Mouse (Mus musculus) limb, embryonic 11.5 days (tissue): ENCODE results near the gene Nrip1. TPM values are rescaled to one million over a fixed set of nuclear protein-coding genes. Genes with fewer than 3 reads are reported as not detected.

ENCODE experiments used
- ATAC-seq: fragments of 200-750 bp; cut with Nextera tagmentation; 2 replicates; pipeline ENCODE4 v1.8.0; 2017; ENCODE audit warnings: low read depth; ENCODE audit not compliant: insufficient number of reproducible peaks, low FRiP score, low TSS enrichment
- DNase-seq: peaks from one replicate; pipeline ENCODE4 v3.0.0-alpha.2; 2015; ENCODE audit warnings: low spot score
- H3K27ac ChIP-seq: fragments of 300-500 bp; sonication (generic); replicated peaks from 2 replicates; pipeline ENCODE4 v1.5.1; 2014; ENCODE audit warnings: low read depth, mild to moderate bottlenecking, low read length
- H3K27me3 ChIP-seq: fragments of 300-500 bp; sonication (generic); 2 replicates; pipeline ENCODE4 v1.6.1; 2014; ENCODE audit warnings: mild to moderate bottlenecking, low read length, mixed read lengths; ENCODE audit not compliant: control insufficient read depth, insufficient read depth
- H3K36me3 ChIP-seq: fragments of 300-500 bp; sonication (generic); 2 replicates; pipeline ENCODE4 v1.6.1; 2014; ENCODE audit warnings: mild to moderate bottlenecking, low read length, moderate library complexity, mixed read lengths; ENCODE audit not compliant: control insufficient read depth, insufficient read depth
- H3K4me1 ChIP-seq: fragments of 300-500 bp; sonication (generic); 2 replicates; pipeline ENCODE4 v1.6.1; 2014; ENCODE audit warnings: low read length, mixed read lengths; ENCODE audit not compliant: control insufficient read depth, insufficient read depth
- H3K4me2 ChIP-seq: fragments of 300-500 bp; sonication (generic); 2 replicates; pipeline ENCODE4 v1.6.1; 2014; ENCODE audit warnings: low read depth, mild to moderate bottlenecking, moderate library complexity; ENCODE audit not compliant: severe bottlenecking
- H3K4me3 ChIP-seq: fragments of 300-500 bp; sonication (generic); 2 replicates; pipeline ENCODE4 v1.5.1; 2014; ENCODE audit warnings: low read depth, low read length
- H3K9ac ChIP-seq: fragments of 300-500 bp; sonication (generic); 2 replicates; pipeline ENCODE4 v1.6.1; 2014; ENCODE audit warnings: mild to moderate bottlenecking, low read length
- H3K9me3 ChIP-seq: fragments of 300-500 bp; sonication (generic); 2 replicates; pipeline ENCODE4 v1.6.1; 2016; ENCODE audit warnings: low read length; ENCODE audit not compliant: control insufficient read depth
- WGBS: fragments of 180-500 bp; shearing (Covaris S2); extraction: QIAGEN DNeasy Blood & Tissue Kit; methylation state at CpG from one replicate; pipeline ENCODE4 v1.1.7; 2014; 5-methylcytosine and 5-hydroxymethylcytosine counted together
- polyA plus RNA-seq: library from polyadenylated mRNA; unstranded; fragments of >200 nt; fragmentation: Nextera tagmentation; extraction: Ambion mirVana; gene quantifications from 2 replicates; pipeline ENCODE4 v1.2.1, GENCODE M21; 2014

Gene Nrip1
- polyA plus RNA-seq, 1 experiment from 2014 or later: 29.1 TPM

- peak; percentile 6 for DNase-seq
- 81% methylated on average over 4 of the region's 4 CpGs for WGBS
- H3K9ac ChIP-seq: no peak overlapping the region
- H3K4me3 ChIP-seq: no peak overlapping the region
- no peak overlapping the region for H3K27ac ChIP-seq
- H3K36me3 ChIP-seq: no peaks in the 10 kb centered on the region
- H3K9me3 ChIP-seq: no peaks in the 10 kb centered on the region
- no peaks in the 10 kb centered on the region for H3K4me1 ChIP-seq
- no peaks in the 10 kb centered on the region for H3K27me3 ChIP-seq
- no peak for ATAC-seq
- H3K4me2 ChIP-seq: no peak overlapping the region
Measured at GRCm38 (mm10) chr16:76386071-76386470, 12.4 kb upstream of the Nrip1 start.

DNA sequence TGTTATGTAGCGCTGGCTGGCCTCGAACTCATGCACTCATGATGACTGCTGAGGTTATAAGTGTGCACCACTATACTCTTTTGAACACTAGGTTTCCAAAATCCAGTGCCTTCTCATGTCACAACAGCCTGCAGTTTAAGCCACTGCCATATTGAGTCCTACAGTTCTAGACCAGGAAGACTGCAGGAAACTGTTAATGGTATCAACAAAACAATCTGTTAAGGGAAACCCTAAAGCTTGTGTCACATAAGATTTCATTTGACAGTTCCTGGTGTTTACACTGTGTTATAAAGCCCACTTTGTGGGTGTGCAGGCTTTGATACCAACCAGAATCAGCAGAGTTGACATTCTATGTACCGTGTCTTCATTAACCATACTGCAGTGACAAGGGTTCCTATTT, 3.6 kb upstream of the Nrip1 start:
- H3K27ac ChIP-seq: no peak overlapping the region
- no peaks in the 10 kb centered on the region for H3K36me3 ChIP-seq
- no peaks in the 10 kb centered on the region for H3K9me3 ChIP-seq
- no peak overlapping the region for H3K4me2 ChIP-seq
- WGBS: 98% methylated on average over 3 of the region's 3 CpGs
- no peak overlapping the region for H3K4me3 ChIP-seq
- no peak for ATAC-seq
- no peaks in the 10 kb centered on the region for H3K27me3 ChIP-seq
- no peak for DNase-seq
- no peak overlapping the region for H3K9ac ChIP-seq
- H3K4me1 ChIP-seq: no peaks in the 10 kb centered on the region

GRCm38 (mm10) chr16:76376661-76377060, 3.0 kb upstream of the Nrip1 start:
- no peak for DNase-seq
- 94% methylated on average over 8 of the region's 8 CpGs for WGBS
- Histone ChIP-seq H3K36me3 (no peaks in the 10 kb centered on the region), H3K27ac (no peak overlapping the region), H3K4me2 (no peak overlapping the region), H3K9ac (no peak overlapping the region), H3K9me3 (no peaks in the 10 kb centered on the region), H3K4me3 (no peak overlapping the region), H3K27me3 (no peaks in the 10 kb centered on the region), H3K4me1 (no peaks in the 10 kb centered on the region)
- no peak for ATAC-seq

DNA sequence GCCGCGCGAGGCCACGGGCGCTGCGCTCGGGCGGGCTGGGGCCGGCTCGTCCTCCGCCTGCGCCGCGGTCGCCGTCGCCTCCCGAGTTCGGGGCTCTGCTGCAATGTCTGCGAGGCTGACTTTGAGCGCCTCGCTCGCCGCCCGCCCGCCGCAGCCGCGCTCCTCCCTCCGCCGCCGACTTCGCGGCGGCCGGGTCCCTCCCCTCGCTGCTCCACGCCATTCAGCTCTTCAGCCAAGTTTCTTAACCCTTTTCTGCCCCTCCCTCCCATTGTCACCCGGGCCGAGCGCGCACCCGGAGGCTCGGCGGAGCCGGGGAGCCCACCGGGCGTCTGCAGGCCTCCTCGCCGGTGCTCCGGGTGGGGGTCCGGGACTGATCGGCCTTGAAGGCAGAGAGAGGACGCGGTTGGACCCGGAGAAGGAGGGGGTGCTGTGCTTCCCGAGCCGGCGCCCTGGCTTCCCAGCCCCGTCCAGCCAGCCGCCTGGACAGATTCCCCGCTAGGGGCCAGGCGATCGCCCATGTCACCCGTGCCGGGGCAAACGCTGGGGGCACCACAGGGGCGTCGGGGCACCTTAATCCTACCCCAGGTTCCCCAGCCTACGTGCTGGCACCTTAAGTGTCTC, 576 bp downstream of the Nrip1 start:
- no peaks in the 10 kb centered on the region for H3K27me3 ChIP-seq
- under 1% methylated on average over 51 of the region's 70 CpGs for WGBS
- DNase-seq: peak; percentile 88
- H3K4me1 ChIP-seq: peaks cover 6% of the 10 kb centered on the region; the same call in 1 of the 2 replicates
- H3K4me2 ChIP-seq: peak overlapping the region; percentile 51
- peak; percentile 90 for ATAC-seq
- peak overlapping the region; percentile 70 for H3K4me3 ChIP-seq
- H3K36me3 ChIP-seq: no peaks in the 10 kb centered on the region
- H3K9me3 ChIP-seq: no peaks in the 10 kb centered on the region
- peak overlapping the region; percentile 98 for H3K27ac ChIP-seq
- peak overlapping the region; percentile 95 for H3K9ac ChIP-seq

GRCm38 (mm10) chr16:76372045-76372940, 1.3 kb downstream of the Nrip1 start:
- Histone ChIP-seq H3K27me3 (no peaks in the 10 kb centered on the region), H3K27ac (peak overlapping the region; percentile 98), H3K36me3 (no peaks in the 10 kb centered on the region), H3K9ac (peak overlapping the region; percentile 95), H3K9me3 (no peaks in the 10 kb centered on the region), H3K4me2 (peak overlapping the region; percentile 51), H3K4me3 (peak overlapping the region; percentile 70), H3K4me1 (peaks cover 6% of the 10 kb centered on the region; the same call in 1 of the 2 replicates)
- DNase-seq (peak; percentile 80), ATAC-seq (peak; percentile 52)
- 0% methylated on average over 38 of the region's 102 CpGs for WGBS

GRCm38 (mm10) chr16:76371614-76371917, 2.1 kb downstream of the Nrip1 start:
- Histone ChIP-seq H3K9me3 (no peaks in the 10 kb centered on the region), H3K4me1 (peaks cover 6% of the 10 kb centered on the region; the same call in 1 of the 2 replicates), H3K4me3 (peak overlapping the region; percentile 70), H3K27ac (no peak overlapping the region), H3K36me3 (no peaks in the 10 kb centered on the region), H3K4me2 (peak overlapping the region; percentile 51), H3K27me3 (no peaks in the 10 kb centered on the region), H3K9ac (peak overlapping the region; percentile 95)
- ATAC-seq: no peak
- WGBS: 3% methylated on average over 7 of the region's 7 CpGs
- DNase-seq: no peak

DNA sequence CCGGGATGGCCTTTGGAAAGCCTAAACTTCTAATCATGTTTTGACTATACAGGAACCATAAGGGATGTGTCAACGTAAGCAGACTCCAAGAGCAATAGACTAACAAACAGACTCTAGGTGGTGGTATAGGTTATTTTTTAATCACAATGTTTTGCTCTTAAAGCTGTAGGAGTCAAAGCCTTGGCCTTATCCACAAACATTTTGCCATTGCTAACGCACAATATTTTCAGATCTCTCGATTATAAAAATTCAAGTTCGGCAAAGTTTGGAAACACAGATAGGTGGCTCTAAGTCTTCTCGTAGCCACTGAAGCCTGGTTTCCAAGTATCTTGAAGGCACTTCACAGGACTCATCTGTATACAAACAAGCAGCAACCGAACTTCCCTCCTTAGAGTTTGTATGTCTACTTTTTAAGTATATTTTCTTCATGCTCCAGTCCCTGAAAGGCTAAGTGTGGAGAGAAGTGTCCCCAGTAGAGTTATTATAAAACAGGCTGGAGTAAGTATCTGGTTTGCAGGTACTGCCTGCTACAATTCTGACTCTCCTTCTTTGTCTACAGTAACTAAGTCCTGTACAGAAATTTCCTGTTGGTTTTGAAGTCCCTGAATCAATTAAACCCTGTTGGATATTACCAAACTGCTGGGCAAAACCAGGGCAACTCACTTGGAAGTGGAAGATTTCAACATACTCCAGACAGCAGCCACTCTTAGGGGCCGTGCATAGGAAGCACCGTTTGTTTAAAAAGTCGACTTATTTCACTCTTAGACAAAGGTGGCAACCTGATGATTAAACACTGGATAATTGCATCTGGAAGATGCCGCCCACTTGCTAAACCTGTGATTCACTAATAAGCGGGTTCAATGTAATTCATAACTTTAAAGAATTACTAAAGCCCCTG, 2.7 kb downstream of the Nrip1 start:
- peak overlapping the region; percentile 9 for H3K9ac ChIP-seq
- no peaks in the 10 kb centered on the region for H3K27me3 ChIP-seq
- WGBS: 38% methylated on average over 12 of the region's 12 CpGs
- H3K4me3 ChIP-seq: peak overlapping the region; percentile 70
- H3K36me3 ChIP-seq: no peaks in the 10 kb centered on the region
- no peak overlapping the region for H3K27ac ChIP-seq
- H3K9me3 ChIP-seq: no peaks in the 10 kb centered on the region
- ATAC-seq (no peak), DNase-seq (no peak)
- peak overlapping the region; percentile 51 for H3K4me2 ChIP-seq
- peaks cover 6% of the 10 kb centered on the region; the same call in 1 of the 2 replicates for H3K4me1 ChIP-seq
